Mouse (Mus musculus): Measurements from ENCODE around the gene BC107364.
"Not testable (repeated sequence)": the region's sequence is repeated elsewhere in the genome, so short reads cannot be mapped to it uniquely, and the experiment has no call there.

DNA sequence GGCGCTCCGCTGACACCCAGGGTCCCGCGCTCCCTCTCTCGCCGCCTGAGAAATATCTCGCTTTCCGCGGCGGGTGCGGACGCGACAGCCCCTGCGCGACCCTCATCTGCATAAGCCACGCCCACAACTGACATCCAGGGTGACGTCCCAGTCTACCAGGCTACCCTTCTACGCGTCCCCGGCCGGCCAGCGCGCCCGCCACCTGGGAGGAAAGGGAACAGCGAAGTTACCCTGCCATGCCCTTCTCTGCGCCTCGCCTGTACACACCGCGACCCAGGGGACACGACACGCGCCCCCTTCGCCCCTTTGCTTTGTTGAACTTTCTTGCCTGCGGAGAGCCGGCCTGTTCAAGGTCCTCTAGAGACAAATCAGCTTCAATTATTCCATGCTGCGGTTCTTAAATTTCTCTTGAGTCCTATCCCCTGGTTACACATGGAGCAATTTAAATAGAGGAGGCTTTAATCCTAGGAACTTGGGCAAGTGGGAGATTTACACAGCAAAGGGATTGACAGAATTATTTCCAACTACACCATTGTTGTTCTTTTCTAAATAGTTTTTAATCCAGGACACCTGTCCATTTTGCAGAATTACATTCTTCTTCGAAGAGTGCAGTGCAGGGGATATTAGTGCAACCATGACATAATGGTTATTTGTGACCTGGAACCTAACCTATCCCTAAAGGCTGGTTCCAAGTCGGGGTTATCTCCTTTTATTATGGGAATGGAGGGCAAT lies 34.9 kb upstream of the BC107364 start:
- TF ChIP-seq CTCF (conservative IDR thresholded peaks at IDR 0.05; ENCODE audit: low read length); NANOG (IDR thresholded peaks at IDR 0.05; ENCODE audit: borderline replicate concordance, low read length): not testable (repeated sequence)

Data from E14TG2a.4 (cell line).